ENCODE assay signal across 23 mouse cellular contexts in genomic region chr2:173742090-173742489, GRCm38 (mm10). TPM values are rescaled to one million over a fixed set of nuclear protein-coding genes. Genes with fewer than 3 reads are reported as not detected.
DNase-seq lines count a peak whose midpoint lies in the region; ATAC-seq and TF ChIP-seq lines count a peak whose summit lies in the region.
"Had no signal": no experiment of that assay in that cellular context is flagged by ENCODE, and none has a peak within 500 bp of the region (broad histone marks: within the 10 kb centered on the region; RNA-seq: fewer than 3 reads in every experiment).

No protein-coding gene starts in this region.

- peaks cover 8% of the 10 kb centered on the region for H3K36me3 ChIP-seq in embryonic facial prominence, embryonic 13.5 days
- peaks cover 36% of the 10 kb centered on the region for H3K36me3 ChIP-seq in embryonic facial prominence, embryonic 10.5 days (replicated peaks)
- no peaks in the 10 kb centered on the region for H3K36me3 ChIP-seq in kidney, postnatal 0 days (ENCODE audit: insufficient read depth, low read length)
- H3K36me3 ChIP-seq in limb, embryonic 15.5 days, result peaks cover 18% of the 10 kb centered on the region; the same call in 1 of the 2 replicates

- 80% methylated on average over 13 of the region's 13 CpGs for WGBS in embryonic facial prominence, embryonic 13.5 days
- WGBS in embryonic facial prominence, embryonic 10.5 days, result 92% methylated on average over 13 of the region's 13 CpGs
- 52% methylated on average over 13 of the region's 13 CpGs for WGBS in kidney, postnatal 0 days
- WGBS in limb, embryonic 15.5 days, result 61% methylated on average over 13 of the region's 13 CpGs

- H3K27ac ChIP-seq in embryonic facial prominence, embryonic 13.5 days, result peak overlapping the region; percentile 44; the same call in 1 of the 2 replicates
- no peak overlapping the region for H3K27ac ChIP-seq in embryonic facial prominence, embryonic 10.5 days (replicated peaks)
- peak overlapping the region; percentile 51 for H3K27ac ChIP-seq in kidney, postnatal 0 days
- H3K27ac ChIP-seq in limb, embryonic 15.5 days, result peak overlapping the region; percentile 57
- H3K27ac ChIP-seq: heart, embryonic 10.5 days; midbrain, embryonic 13.5 days had no signal

- no peaks in the 10 kb centered on the region for H3K9me3 ChIP-seq in embryonic facial prominence, embryonic 13.5 days
- H3K9me3 ChIP-seq in embryonic facial prominence, embryonic 10.5 days, result 0 out of 2 replicates have a peak, but pooled peaks cover 2% of the 10 kb centered on the region
- no peaks in the 10 kb centered on the region for H3K9me3 ChIP-seq in kidney, postnatal 0 days (replicated peaks; ENCODE audit: low read length)
- no peaks in the 10 kb centered on the region for H3K9me3 ChIP-seq in limb, embryonic 15.5 days
- H3K9me3 ChIP-seq: midbrain, embryonic 13.5 days had no signal

- intact Hi-C loops in left cerebral cortex, postnatal 36 days (cut with DNase I), result no loop called here

- ATAC-seq in embryonic facial prominence, embryonic 13.5 days (ENCODE audit: insufficient number of reproducible peaks, insufficient read depth, low FRiP score, low TSS enrichment, low read depth), result no peak
- ATAC-seq in kidney, postnatal 0 days (replicated peaks; ENCODE audit: low FRiP score, low read depth), result no peak
- ATAC-seq in limb, embryonic 15.5 days (ENCODE audit: insufficient number of reproducible peaks, low FRiP score, low TSS enrichment, low read depth), result no peak
- ATAC-seq: forebrain, postnatal 0 days; inflammation-experienced regulatory T-cells, adult 6 months; midbrain, embryonic 13.5 days had no signal

- no peak overlapping the region for H3K4me2 ChIP-seq in embryonic facial prominence, embryonic 13.5 days
- no peak overlapping the region for H3K4me2 ChIP-seq in kidney, postnatal 0 days (ENCODE audit: low read length)
- no peak overlapping the region for H3K4me2 ChIP-seq in limb, embryonic 15.5 days
- H3K4me2 ChIP-seq: midbrain, embryonic 13.5 days had no signal

- H3K4me3 ChIP-seq in embryonic facial prominence, embryonic 13.5 days, result no peak overlapping the region
- H3K4me3 ChIP-seq in embryonic facial prominence, embryonic 10.5 days, result no peak overlapping the region
- H3K4me3 ChIP-seq in kidney, postnatal 0 days (replicated peaks; ENCODE audit: low read depth, low read length), result no peak overlapping the region
- no peak overlapping the region for H3K4me3 ChIP-seq in limb, embryonic 15.5 days
- H3K4me3 ChIP-seq: heart, embryonic 10.5 days; midbrain, embryonic 13.5 days had no signal

- H3K9ac ChIP-seq in embryonic facial prominence, embryonic 13.5 days, result no peak overlapping the region
- H3K9ac ChIP-seq in kidney, postnatal 0 days (ENCODE audit: low read depth, low read length), result peak overlapping the region; percentile 9; the same call in 1 of the 2 replicates
- H3K9ac ChIP-seq in limb, embryonic 15.5 days, result no peak overlapping the region
- H3K9ac ChIP-seq: forebrain, postnatal 0 days; midbrain, embryonic 13.5 days had no signal

- H3K27me3 ChIP-seq in embryonic facial prominence, embryonic 13.5 days, result no peaks in the 10 kb centered on the region
- no peaks in the 10 kb centered on the region for H3K27me3 ChIP-seq in embryonic facial prominence, embryonic 10.5 days (replicated peaks; ENCODE audit: low read depth, poor library complexity, severe bottlenecking)
- no peaks in the 10 kb centered on the region for H3K27me3 ChIP-seq in kidney, postnatal 0 days (ENCODE audit: insufficient read depth, low read length)
- no peaks in the 10 kb centered on the region for H3K27me3 ChIP-seq in limb, embryonic 15.5 days
- H3K27me3 ChIP-seq: midbrain, embryonic 13.5 days had no signal

- DNase-seq in embryonic facial prominence, embryonic 10.5 days (ENCODE audit: low spot score), result no peak
- no peak for DNase-seq in kidney, postnatal 0 days (ENCODE audit: low spot score)
- DNase-seq in kidney, postnatal 25 days, result no peak
- peak; percentile 42 for DNase-seq in adipocyte (ENCODE audit: low spot score)
- no peak for DNase-seq in left cerebral cortex, postnatal 36 days (ENCODE audit: low spot score in 2 of 2)
- no peak for DNase-seq in adrenal gland, postnatal 4 days (ENCODE audit: low spot score in 2 of 2)
- DNase-seq: cerebellum, postnatal 14 days; forebrain, postnatal 0 days; gastrocnemius, postnatal 14 days; heart, postnatal 36 days; left cerebral cortex, postnatal 4 days; lung, postnatal 4 days; right cerebral cortex, postnatal 4 days; thymus, postnatal 4 days had no signal

- TF ChIP-seq CTCF in kidney, postnatal 0 days (IDR thresholded peaks at IDR 0.05; ENCODE audit: low read depth), result no peak

- H3K4me1 ChIP-seq in embryonic facial prominence, embryonic 13.5 days, result peaks cover 23% of the 10 kb centered on the region
- H3K4me1 ChIP-seq in embryonic facial prominence, embryonic 10.5 days, result peaks cover 18% of the 10 kb centered on the region
- H3K4me1 ChIP-seq in kidney, postnatal 0 days (replicated peaks; ENCODE audit: insufficient read depth, low read length), result peaks cover 14% of the 10 kb centered on the region
- H3K4me1 ChIP-seq in limb, embryonic 15.5 days, result peaks cover 33% of the 10 kb centered on the region

RNA-seq across cellular contexts. Expression of gene Vapb, which starts 4.8 kb away (rescaled TPM):
- polyA plus RNA-seq in embryonic facial prominence, embryonic 13.5 days (2015; fragmentation: Nextera tagmentation; extraction: Ambion mirVana), result 9.4 and 13.0 TPM in 2 replicates
- polyA plus RNA-seq in embryonic facial prominence, embryonic 10.5 days (2016; fragmentation: Nextera tagmentation; extraction: Ambion mirVana), result 8.1 and 9.8 TPM in 2 replicates
- polyA plus RNA-seq in kidney, postnatal 0 days (2015; fragmentation: Nextera tagmentation; extraction: Ambion mirVana), result 12.2 and 16.3 TPM in 2 replicates
- 10.3 and 15.7 TPM in 2 replicates for polyA plus RNA-seq in limb, embryonic 15.5 days (2015; fragmentation: Nextera tagmentation; extraction: Ambion mirVana)
- total RNA-seq in left cerebral cortex, postnatal 36 days (2021), result 100 to 1,000 TPM; 122 to 125 TPM
- total RNA-seq in adrenal gland, postnatal 4 days (2021), result 100 to 1,000 TPM; 127 to 130 TPM

RNA-seq across cellular contexts. Expression of gene 1700010B08Rik, which starts 22.9 kb away (rescaled TPM):
- not detected in 2 replicates for polyA plus RNA-seq in embryonic facial prominence, embryonic 13.5 days (2015; fragmentation: Nextera tagmentation; extraction: Ambion mirVana)
- polyA plus RNA-seq in embryonic facial prominence, embryonic 10.5 days (2016; fragmentation: Nextera tagmentation; extraction: Ambion mirVana), result not detected in 2 replicates
- polyA plus RNA-seq in kidney, postnatal 0 days (2015; fragmentation: Nextera tagmentation; extraction: Ambion mirVana), result not detected in 2 replicates
- polyA plus RNA-seq in limb, embryonic 15.5 days (2015; fragmentation: Nextera tagmentation; extraction: Ambion mirVana), result not detected in 2 replicates
- total RNA-seq in left cerebral cortex, postnatal 36 days (2021), result not detected
- total RNA-seq in adrenal gland, postnatal 4 days (2021), result not detected
- total RNA-seq: adrenal gland, postnatal 25 days; forebrain, postnatal 0 days; gastrocnemius, postnatal 14 days; heart, postnatal 36 days; layer of hippocampus, postnatal 25 days; left cerebral cortex, postnatal 4 days had no signal
- polyA plus RNA-seq: forebrain, postnatal 0 days; heart, embryonic 10.5 days; inflammation-experienced regulatory T-cells, adult 6 months; liver, embryonic 16.5 days; midbrain, embryonic 13.5 days; neural tube, embryonic 11.5 days had no signal
